Mouse (Mus musculus): ENCODE measurements around the gene Dpep3.

DNA sequence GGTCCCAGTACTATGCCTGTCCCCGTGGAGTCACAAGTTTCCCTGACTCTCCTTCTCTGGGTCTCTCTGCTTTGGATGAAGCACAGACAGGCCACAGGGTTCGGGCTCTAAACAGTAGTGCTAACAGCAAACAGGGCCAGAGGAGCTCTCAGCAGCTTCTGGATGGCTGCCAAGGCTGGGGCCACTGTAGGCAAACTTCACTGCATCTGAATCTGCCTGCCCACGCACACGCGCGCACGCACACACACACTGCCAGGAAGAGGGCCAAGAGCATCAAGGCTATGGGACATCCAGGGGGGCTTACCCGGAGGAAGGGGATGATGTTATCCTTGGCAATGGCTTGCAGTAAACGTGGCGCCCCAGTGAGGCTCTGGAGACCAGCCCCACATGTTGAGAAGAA lies 29.9 kb downstream of the Dpep3 start:
- TF ChIP-seq CTCF (IDR thresholded peaks at IDR 0.05; ENCODE audit: insufficient read depth, low read length) = no peak
- no peak for TF ChIP-seq POLR2A (IDR thresholded peaks at IDR 0.05; ENCODE audit: borderline replicate concordance, extremely low read depth, low read depth, low read length)

Measured in lung, adult 2 months (tissue).